Mouse (Mus musculus) midbrain, embryonic 15.5 days (tissue): ENCODE results near the gene Aldoc. TPM values are rescaled to one million over a fixed set of nuclear protein-coding genes. Genes with fewer than 3 reads are reported as not detected.

Source experiments
- ATAC-seq: fragments of 200-750 bp; cut with Nextera tagmentation; replicated peaks from 2 replicates; pipeline ENCODE4 v1.8.0; 2017; ENCODE audit warnings: moderate TSS enrichment
- H3K27ac ChIP-seq: fragments of 300-500 bp; sonication (generic); 2 replicates; pipeline ENCODE4 v1.5.1; 2015; ENCODE audit warnings: mild to moderate bottlenecking, inconsistent platforms
- H3K27me3 ChIP-seq: fragments of 300-500 bp; sonication (generic); replicated peaks from 2 replicates; pipeline ENCODE4 v1.6.1; 2015; ENCODE audit warnings: inconsistent platforms
- H3K36me3 ChIP-seq: fragments of 300-500 bp; sonication (generic); replicated peaks from 2 replicates; pipeline ENCODE4 v1.6.1; 2015; ENCODE audit warnings: inconsistent platforms
- H3K4me1 ChIP-seq: fragments of 300-500 bp; sonication (generic); 2 replicates; pipeline ENCODE4 v1.6.1; 2015; ENCODE audit warnings: inconsistent platforms
- H3K4me2 ChIP-seq: fragments of 300-500 bp; sonication (generic); 2 replicates; pipeline ENCODE4 v1.6.1; 2015; ENCODE audit warnings: inconsistent platforms, mild to moderate bottlenecking, moderate library complexity
- H3K4me3 ChIP-seq: fragments of 300-500 bp; sonication (generic); 2 replicates; pipeline ENCODE4 v1.5.1; 2015; ENCODE audit warnings: mild to moderate bottlenecking, inconsistent platforms
- H3K9ac ChIP-seq: fragments of 300-500 bp; sonication (generic); 2 replicates; pipeline ENCODE4 v1.6.1; 2015; ENCODE audit warnings: mild to moderate bottlenecking, inconsistent platforms
- H3K9me3 ChIP-seq: fragments of 300-500 bp; sonication (generic); 2 replicates; pipeline ENCODE4 v1.6.1; 2016; ENCODE audit warnings: inconsistent platforms
- WGBS: fragments of 180-500 bp; shearing (Covaris S2); methylation state at CpG from one replicate; pipeline ENCODE4 v1.1.7; 2015; ENCODE audit warnings: mixed read lengths; 5-methylcytosine and 5-hydroxymethylcytosine counted together
- polyA plus RNA-seq: library from polyadenylated mRNA; unstranded; fragments of >200 nt; fragmentation: Nextera tagmentation; extraction: Ambion mirVana; gene quantifications from 2 replicates; pipeline ENCODE4 v1.2.1, GENCODE M21; 2015

Aldoc gene
- polyA plus RNA-seq, 1 experiment from 2014 or later, result 84.9 TPM

DNA sequence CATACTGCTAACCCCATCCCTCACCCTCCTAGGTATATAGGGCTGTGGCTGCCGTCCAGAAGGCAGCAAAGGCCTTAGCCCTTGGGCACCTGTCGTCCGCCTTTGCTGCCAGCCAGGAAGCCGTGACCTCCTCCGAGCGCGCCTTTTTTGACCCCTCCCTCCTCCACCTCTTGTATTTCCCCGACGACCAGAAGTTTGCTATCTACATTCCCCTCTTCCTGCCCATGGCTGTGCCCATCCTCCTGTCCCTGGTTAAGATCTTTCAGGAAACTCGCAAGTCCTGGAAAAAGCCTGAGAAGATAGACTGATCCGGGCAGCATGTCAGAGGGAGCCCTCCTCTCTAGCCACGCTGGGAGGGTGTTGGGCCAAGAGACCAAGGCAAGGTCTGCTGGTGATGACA is 18.9 kb downstream of the Aldoc start:
- Histone ChIP-seq H3K4me1 (peaks cover 29% of the 10 kb centered on the region), H3K36me3 (peaks cover 15% of the 10 kb centered on the region; the same call in 1 of the 2 replicates), H3K27me3 (no peaks in the 10 kb centered on the region), H3K4me2 (no peak overlapping the region), H3K9ac (no peak overlapping the region), H3K27ac (no peak overlapping the region), H3K4me3 (no peak overlapping the region), H3K9me3 (no peaks in the 10 kb centered on the region)
- ATAC-seq, result no peak
- 90% methylated on average over 12 of the region's 12 CpGs for WGBS

- H3K4me3 ChIP-seq, result peak within 1 kb of the TSS; percentile 89
- no peaks in the 10 kb centered on the region for H3K9me3 ChIP-seq
- peak within 1 kb of the TSS; percentile 74 for H3K4me2 ChIP-seq
- H3K36me3 ChIP-seq, result peaks cover 12% of the 10 kb centered on the region
- no peaks in the 10 kb centered on the region for H3K27me3 ChIP-seq
- H3K4me1 ChIP-seq, result peaks cover 32% of the 10 kb centered on the region
- 1% methylated on average over 51 of the region's 66 CpGs for WGBS
- peak within 1 kb of the TSS; percentile 96 for H3K9ac ChIP-seq
- peak; percentile 87 for ATAC-seq
- peak within 1 kb of the TSS; percentile 82 for H3K27ac ChIP-seq
These were observed 20.9 kb downstream of the Aldoc start, which contains the start of gene Unc119 for GRCm38 (mm10) chr11:78343381-78344327. TSS of gene Unc119 (plus strand) at chr11:78343482.

- peaks cover 11% of the 10 kb centered on the region for H3K36me3 ChIP-seq
- peak overlapping the region; percentile 96 for H3K9ac ChIP-seq
- no peaks in the 10 kb centered on the region for H3K27me3 ChIP-seq
- H3K4me2 ChIP-seq, result peak overlapping the region; percentile 74
- no peaks in the 10 kb centered on the region for H3K9me3 ChIP-seq
- H3K4me3 ChIP-seq, result peak overlapping the region; percentile 89
- 80% methylated on average over 6 of the region's 6 CpGs for WGBS
- no peak for ATAC-seq
- H3K27ac ChIP-seq, result peak overlapping the region; percentile 82; the same call in 1 of the 2 replicates
- H3K4me1 ChIP-seq, result peaks cover 32% of the 10 kb centered on the region
These were observed 21.6 kb downstream of the Aldoc start for GRCm38 (mm10) chr11:78344328-78344889.

DNA sequence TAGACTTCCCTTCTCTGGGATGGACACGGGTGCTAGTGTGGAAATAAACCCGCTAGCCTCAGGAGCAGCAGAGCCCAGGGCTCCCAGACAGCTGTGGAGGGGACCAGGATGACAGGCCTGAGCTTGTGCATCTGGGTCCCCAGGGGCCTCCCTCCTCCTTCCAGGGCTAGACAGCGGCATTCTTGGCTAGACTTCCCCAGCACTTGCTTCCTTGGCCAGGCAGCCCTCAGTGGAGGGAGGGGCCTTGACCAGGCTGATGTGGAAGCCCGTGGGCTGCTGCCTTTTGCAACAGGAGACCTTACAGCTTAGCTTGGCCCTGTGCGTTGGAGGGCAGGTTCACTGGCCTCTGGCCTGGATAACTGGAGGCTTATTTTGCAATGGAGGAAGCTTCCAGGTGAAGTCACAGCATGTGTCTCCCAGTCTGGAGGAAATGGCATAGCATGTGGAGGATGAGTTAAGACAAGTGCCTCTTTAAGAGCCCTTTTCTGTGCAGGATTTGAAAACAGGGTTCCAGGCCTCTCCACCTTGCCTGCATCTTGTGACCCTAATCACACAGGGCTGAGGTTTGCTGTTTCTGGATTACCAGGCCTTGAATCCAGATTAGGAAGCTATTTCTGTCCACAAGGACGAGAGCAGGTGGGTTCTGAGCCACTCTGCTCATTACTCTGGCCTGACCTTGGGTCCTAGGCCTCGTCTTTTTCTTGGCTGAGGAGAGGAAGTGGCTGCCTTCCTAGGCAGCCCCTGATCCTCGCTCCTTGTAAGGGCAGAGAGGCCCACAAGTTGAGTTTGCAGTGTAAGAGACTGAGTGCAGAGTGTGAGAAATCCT is 22.3 kb downstream of the Aldoc start:
- Histone ChIP-seq H3K27ac (0 out of 2 replicates have a peak overlapping the region, but pooled peaks have one; percentile 4), H3K4me2 (peak overlapping the region; percentile 74), H3K4me1 (peaks cover 32% of the 10 kb centered on the region), H3K27me3 (no peaks in the 10 kb centered on the region), H3K36me3 (peaks cover 9% of the 10 kb centered on the region; the same call in 1 of the 2 replicates), H3K9ac (0 out of 2 replicates have a peak overlapping the region, but pooled peaks have one; percentile 9), H3K4me3 (peak overlapping the region; percentile 8; the same call in 1 of the 2 replicates), H3K9me3 (no peaks in the 10 kb centered on the region)
- ATAC-seq, result no peak
- 50% methylated on average over 8 of the region's 8 CpGs for WGBS

DNA sequence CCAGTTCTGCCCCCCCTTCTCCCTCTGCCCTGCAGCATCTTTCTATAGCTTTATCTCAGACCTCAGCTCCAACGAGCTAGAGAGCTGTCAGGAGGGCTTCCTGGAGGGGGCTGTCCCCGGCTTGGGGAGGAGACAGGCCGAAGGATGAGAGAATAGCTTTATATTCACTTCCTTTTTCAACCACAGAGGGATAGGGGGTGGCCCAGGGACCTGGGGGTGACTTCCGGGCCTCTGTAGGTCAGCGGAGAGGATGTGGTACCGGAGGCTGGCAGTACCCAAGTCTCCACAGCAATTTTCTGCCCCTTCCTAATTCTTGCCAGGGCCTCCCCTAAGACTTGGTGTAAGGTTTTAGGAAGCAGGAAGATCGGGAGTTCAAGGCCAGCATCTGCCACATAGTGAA is 23.0 kb downstream of the Aldoc start:
- no peak overlapping the region for H3K4me2 ChIP-seq

DNA sequence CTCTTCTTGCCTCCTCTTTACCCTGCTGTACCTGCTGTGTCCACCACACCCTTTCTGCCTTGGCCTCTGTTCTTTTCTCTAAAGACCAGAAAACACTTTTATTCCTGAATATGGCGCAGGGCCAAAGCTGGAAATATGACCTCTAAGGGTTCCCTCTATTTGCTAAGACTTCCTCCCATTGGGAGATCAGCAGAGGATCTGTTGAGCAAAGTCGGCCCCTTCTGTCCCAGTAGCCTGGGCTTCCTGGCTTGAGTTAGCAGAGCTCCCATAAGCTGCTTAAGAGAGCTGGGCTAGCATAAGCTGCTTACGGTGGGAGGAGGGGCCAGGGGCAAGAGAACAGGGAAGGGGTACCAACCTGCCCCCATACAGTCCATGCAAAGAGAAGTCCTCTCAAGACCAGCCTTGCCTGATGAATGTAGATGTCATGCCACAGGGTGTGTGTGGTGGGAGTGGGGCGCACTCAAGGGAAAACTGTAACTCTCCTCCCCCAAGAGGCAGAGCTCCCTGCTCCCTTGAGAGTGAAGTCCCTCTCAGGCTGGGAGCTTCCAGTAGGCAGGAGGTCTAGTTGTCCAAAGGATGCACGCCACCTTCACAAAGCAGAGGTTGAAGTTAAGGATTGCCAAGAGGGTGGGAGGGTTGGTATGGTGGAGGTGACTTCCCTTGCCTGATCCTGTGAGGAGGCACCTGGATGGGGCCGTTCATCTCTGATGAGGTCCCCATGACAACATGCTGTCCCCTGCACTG is 23.7 kb downstream of the Aldoc start:
- Histone ChIP-seq H3K9ac (no peak overlapping the region), H3K27ac (no peak overlapping the region), H3K9me3 (no peaks in the 10 kb centered on the region), H3K4me2 (no peak overlapping the region), H3K4me3 (no peak overlapping the region), H3K36me3 (peaks cover 6% of the 10 kb centered on the region; the same call in 1 of the 2 replicates), H3K4me1 (peaks cover 32% of the 10 kb centered on the region), H3K27me3 (no peaks in the 10 kb centered on the region)
- WGBS, result 62% methylated on average over 6 of the region's 6 CpGs
- ATAC-seq, result no peak

More for the DNA sequence above, 23.0 kb downstream of the Aldoc start:
- Histone ChIP-seq H3K36me3 (peaks cover 9% of the 10 kb centered on the region; the same call in 1 of the 2 replicates), H3K4me3 (no peak overlapping the region), H3K9me3 (no peaks in the 10 kb centered on the region), H3K27ac (no peak overlapping the region), H3K4me1 (peaks cover 32% of the 10 kb centered on the region), H3K27me3 (no peaks in the 10 kb centered on the region), H3K9ac (no peak overlapping the region)
- no peak for ATAC-seq
- 78% methylated on average over 7 of the region's 7 CpGs for WGBS

- 87% methylated on average over 10 of the region's 10 CpGs for WGBS
- ATAC-seq, result no peak
- no peak overlapping the region for H3K4me2 ChIP-seq
- no peak overlapping the region for H3K4me3 ChIP-seq
- H3K36me3 ChIP-seq, result peaks cover 5% of the 10 kb centered on the region; the same call in 1 of the 2 replicates
- H3K4me1 ChIP-seq, result peaks cover 32% of the 10 kb centered on the region
- no peaks in the 10 kb centered on the region for H3K27me3 ChIP-seq
- H3K27ac ChIP-seq, result no peak overlapping the region
- H3K9me3 ChIP-seq, result no peaks in the 10 kb centered on the region
- H3K9ac ChIP-seq, result no peak overlapping the region
These were observed 24.4 kb downstream of the Aldoc start for GRCm38 (mm10) chr11:78347070-78347754.

- Histone ChIP-seq H3K4me2 (no peak overlapping the region), H3K4me1 (peaks cover 32% of the 10 kb centered on the region), H3K27ac (no peak overlapping the region), H3K9ac (no peak overlapping the region), H3K4me3 (no peak overlapping the region), H3K9me3 (no peaks in the 10 kb centered on the region), H3K36me3 (peaks cover 5% of the 10 kb centered on the region; the same call in 1 of the 2 replicates), H3K27me3 (no peaks in the 10 kb centered on the region)
- WGBS, result 80% methylated on average over 9 of the region's 9 CpGs
- ATAC-seq, result no peak
These were observed 25.1 kb downstream of the Aldoc start for GRCm38 (mm10) chr11:78347908-78348307.

GRCm38 (mm10) chr11:78348474-78348873 is 25.7 kb downstream of the Aldoc start:
- Histone ChIP-seq H3K4me2 (no peak overlapping the region), H3K4me1 (peaks cover 32% of the 10 kb centered on the region), H3K9ac (no peak overlapping the region), H3K27ac (no peak overlapping the region), H3K9me3 (no peaks in the 10 kb centered on the region), H3K27me3 (no peaks in the 10 kb centered on the region), H3K36me3 (peaks cover 5% of the 10 kb centered on the region; the same call in 1 of the 2 replicates), H3K4me3 (no peak overlapping the region)
- no peak for ATAC-seq
- 63% methylated on average over 7 of the region's 7 CpGs for WGBS

DNA sequence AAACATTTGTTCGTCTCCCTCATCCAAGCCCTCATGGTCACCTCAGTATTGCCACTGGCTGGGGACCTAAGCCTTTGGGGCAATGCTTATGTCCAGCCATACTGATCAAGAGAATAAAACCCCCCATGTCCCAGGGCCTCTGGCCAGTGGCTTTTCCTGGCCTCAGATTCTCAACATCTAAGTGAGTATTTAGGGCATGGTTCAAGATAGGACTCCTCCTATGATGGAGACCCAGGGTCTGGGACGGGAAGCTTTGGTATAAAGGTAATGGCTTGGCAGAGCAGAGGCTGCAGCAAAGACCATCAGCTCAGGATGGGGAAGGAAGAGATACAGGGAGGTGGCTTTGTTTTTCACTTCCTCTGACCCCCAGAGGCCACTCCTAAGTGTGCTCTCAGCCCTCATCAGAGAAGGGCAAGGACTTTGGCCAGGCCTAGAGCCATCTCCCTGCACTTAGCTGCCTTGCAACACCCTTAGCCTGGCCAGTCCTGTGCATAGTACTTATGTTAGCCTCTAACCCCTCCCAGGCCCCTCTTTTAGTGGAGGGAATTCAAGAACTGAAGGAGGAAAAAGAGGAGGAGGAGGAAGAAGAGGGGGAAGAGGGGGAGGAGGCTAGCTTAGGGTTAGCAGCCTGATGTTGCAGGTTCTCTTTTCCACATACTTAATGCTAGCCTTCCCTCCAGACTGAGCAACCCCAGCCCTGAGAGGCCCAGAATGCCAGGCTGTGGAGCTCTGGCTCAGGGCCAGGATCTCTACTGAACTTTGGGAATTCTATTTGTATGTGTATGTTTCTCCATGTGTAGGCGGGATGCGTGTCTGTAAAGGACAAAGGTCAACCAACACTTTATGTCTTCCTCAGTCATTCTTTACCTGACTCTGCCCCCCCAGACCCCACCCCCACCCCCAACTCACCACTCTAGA is 26.9 kb downstream of the Aldoc start:
- H3K27me3 ChIP-seq, result no peaks in the 10 kb centered on the region
- no peaks in the 10 kb centered on the region for H3K9me3 ChIP-seq
- H3K36me3 ChIP-seq, result peaks cover 5% of the 10 kb centered on the region; the same call in 1 of the 2 replicates
- ATAC-seq, result no peak
- no peak overlapping the region for H3K4me2 ChIP-seq
- no peak overlapping the region for H3K27ac ChIP-seq
- H3K4me3 ChIP-seq, result no peak overlapping the region
- H3K4me1 ChIP-seq, result peaks cover 23% of the 10 kb centered on the region
- WGBS, result 78% methylated on average over 4 of the region's 4 CpGs
- H3K9ac ChIP-seq, result no peak overlapping the region
